ENCODE assay signal across 9 mouse cellular contexts in the genomic region with DNA sequence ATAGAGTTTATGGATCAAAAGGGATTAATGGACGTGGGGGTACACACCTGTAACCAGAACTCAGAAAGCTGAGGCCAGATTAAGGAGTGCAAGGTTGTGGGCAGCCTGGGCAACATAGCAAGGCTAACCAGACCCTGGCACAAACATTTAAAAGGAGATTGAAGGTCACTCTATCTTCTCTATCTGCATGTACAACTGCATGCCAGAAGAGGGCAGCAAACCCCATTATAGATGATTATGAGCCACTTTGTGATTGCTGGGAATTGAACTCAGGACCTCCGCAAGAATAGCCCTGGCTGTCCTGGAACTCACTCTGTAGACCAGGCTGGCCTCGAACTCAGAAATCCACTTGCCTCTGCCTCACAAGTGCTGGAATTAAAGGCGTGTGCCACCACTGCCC. TPM values are rescaled to one million over a fixed set of nuclear protein-coding genes. Genes with fewer than 3 reads are reported as not detected.
DNase-seq lines count a peak whose midpoint lies in the region; ATAC-seq and TF ChIP-seq lines count a peak whose summit lies in the region.
"Had no signal": no experiment of that assay in that cellular context is flagged by ENCODE, and none has a peak within 500 bp of the region (broad histone marks: within the 10 kb centered on the region; RNA-seq: fewer than 3 reads in every experiment).

No protein-coding gene starts in this region.

- DNase-seq in hindbrain, postnatal 0 days (ENCODE audit: low spot score): no peak
- DNase-seq in hindbrain, embryonic 11.5 days (ENCODE audit: low spot score): no peak
- peak; percentile 21 for DNase-seq in 3134 (ENCODE audit: extremely low read depth, insufficient read length, low spot score)
- DNase-seq in CD4-positive helper T cell, adult 2 months (ENCODE audit: low read depth, low spot score): peak; percentile 47
- DNase-seq in liver, postnatal 0 days: no peak
- DNase-seq in neural tube, embryonic 10.5 days (ENCODE audit: extremely low spot score, low spot score): no peak
- no peak for DNase-seq in layer of hippocampus, postnatal 14 days (ENCODE audit: low spot score in 2 of 2)
- no peak for DNase-seq in frontal cortex, postnatal 10 days (ENCODE audit: low spot score in 2 of 2)

- peak; percentile 54 for TF ChIP-seq CTCF in hindbrain, postnatal 0 days (IDR thresholded peaks at IDR 0.05; ENCODE audit: low read depth)
- TF ChIP-seq CTCF in liver, postnatal 0 days (IDR thresholded peaks at IDR 0.05; ENCODE audit: low read depth): peak; percentile 73

- no peak overlapping the region for H3K9ac ChIP-seq in hindbrain, postnatal 0 days (replicated peaks; ENCODE audit: low read length)
- no peak overlapping the region for H3K9ac ChIP-seq in hindbrain, embryonic 11.5 days (ENCODE audit: low read depth, low read length)
- no peak overlapping the region for H3K9ac ChIP-seq in liver, postnatal 0 days (replicated peaks)
- H3K9ac ChIP-seq: forebrain, embryonic 13.5 days had no signal

- H3K4me3 ChIP-seq in hindbrain, postnatal 0 days (ENCODE audit: low read length): no peak overlapping the region
- H3K4me3 ChIP-seq in hindbrain, embryonic 11.5 days (ENCODE audit: low read depth, low read length): no peak overlapping the region
- no peak overlapping the region for H3K4me3 ChIP-seq in liver, postnatal 0 days (ENCODE audit: low read depth, low read length)
- H3K4me3 ChIP-seq: forebrain, embryonic 13.5 days had no signal

- H3K4me2 ChIP-seq in hindbrain, postnatal 0 days (ENCODE audit: low read depth, low read length): no peak overlapping the region
- no peak overlapping the region for H3K4me2 ChIP-seq in hindbrain, embryonic 11.5 days (replicated peaks; ENCODE audit: low read depth, low read length)
- H3K4me2 ChIP-seq in liver, postnatal 0 days (ENCODE audit: low read depth, low read length): no peak overlapping the region
- H3K4me2 ChIP-seq: forebrain, embryonic 13.5 days had no signal

- no peak for ATAC-seq in hindbrain, postnatal 0 days
- no peak for ATAC-seq in hindbrain, embryonic 11.5 days (ENCODE audit: low FRiP score)
- ATAC-seq in liver, postnatal 0 days: no peak
- ATAC-seq: forebrain, embryonic 13.5 days had no signal

- H3K4me1 ChIP-seq in hindbrain, postnatal 0 days (ENCODE audit: insufficient read depth, low read length): no peaks in the 10 kb centered on the region
- no peaks in the 10 kb centered on the region for H3K4me1 ChIP-seq in hindbrain, embryonic 11.5 days (replicated peaks; ENCODE audit: control insufficient read depth, insufficient read depth, low read length)
- no peaks in the 10 kb centered on the region for H3K4me1 ChIP-seq in liver, postnatal 0 days (ENCODE audit: insufficient read depth)
- H3K4me1 ChIP-seq: forebrain, embryonic 13.5 days had no signal

- no peak overlapping the region for H3K27ac ChIP-seq in hindbrain, postnatal 0 days
- no peak overlapping the region for H3K27ac ChIP-seq in hindbrain, embryonic 11.5 days (ENCODE audit: low read depth, low read length)
- no peak overlapping the region for H3K27ac ChIP-seq in liver, postnatal 0 days (ENCODE audit: low read depth)
- H3K27ac ChIP-seq: forebrain, embryonic 13.5 days had no signal

- H3K9me3 ChIP-seq in hindbrain, postnatal 0 days (ENCODE audit: low read length): no peaks in the 10 kb centered on the region
- H3K9me3 ChIP-seq in hindbrain, embryonic 11.5 days (ENCODE audit: control insufficient read depth, low read length): no peaks in the 10 kb centered on the region
- H3K9me3 ChIP-seq in liver, postnatal 0 days (ENCODE audit: low read length): no peaks in the 10 kb centered on the region; the same call in 1 of the 2 replicates

- no peaks in the 10 kb centered on the region for H3K27me3 ChIP-seq in hindbrain, postnatal 0 days (ENCODE audit: insufficient read depth, low read length)
- H3K27me3 ChIP-seq in hindbrain, embryonic 11.5 days (ENCODE audit: control insufficient read depth, insufficient read depth, low read length): no peaks in the 10 kb centered on the region
- H3K27me3 ChIP-seq in liver, postnatal 0 days (ENCODE audit: insufficient read depth, low read length): no peaks in the 10 kb centered on the region
- H3K27me3 ChIP-seq: forebrain, embryonic 13.5 days had no signal

- WGBS in hindbrain, postnatal 0 days: 59% methylated on average over 4 of the region's 4 CpGs
- 63% methylated on average over 4 of the region's 4 CpGs for WGBS in hindbrain, embryonic 11.5 days
- 64% methylated on average over 4 of the region's 4 CpGs for WGBS in liver, postnatal 0 days (ENCODE audit: insufficient replicate concordance)

- TF ChIP-seq EP300 in liver, postnatal 0 days (IDR thresholded peaks at IDR 0.05; ENCODE audit: low read depth): no peak

- H3K36me3 ChIP-seq in hindbrain, postnatal 0 days (ENCODE audit: insufficient read depth, low read length): no peaks in the 10 kb centered on the region
- H3K36me3 ChIP-seq in hindbrain, embryonic 11.5 days (ENCODE audit: control insufficient read depth, insufficient read depth, low read length): no peaks in the 10 kb centered on the region
- no peaks in the 10 kb centered on the region for H3K36me3 ChIP-seq in liver, postnatal 0 days (replicated peaks; ENCODE audit: insufficient read depth, low read length)

RNA-seq across cellular contexts. Expression of a gene that starts 11.5 kb away (rescaled TPM):
- 50.2 and 61.9 TPM in 2 replicates for total RNA-seq in hindbrain, postnatal 0 days (2014; rRNA removed)
- 80.7 and 81.8 TPM in 2 replicates for polyA plus RNA-seq in hindbrain, postnatal 0 days (2015; fragmentation: Nextera tagmentation; extraction: Ambion mirVana)
- 156 and 175 TPM in 2 replicates for polyA plus RNA-seq in hindbrain, embryonic 11.5 days (2014; fragmentation: Nextera tagmentation; extraction: Ambion mirVana)
- polyA plus RNA-seq in liver, postnatal 0 days (2015; fragmentation: Nextera tagmentation; extraction: Ambion mirVana): 41.8 and 46.0 TPM in 2 replicates
- 10 to 100 TPM; 43.4 to 47.1 TPM for total RNA-seq in layer of hippocampus, postnatal 14 days (2021)

RNA-seq across cellular contexts. Expression of a gene that starts 16.7 kb away (rescaled TPM):
- 474 and 477 TPM in 2 replicates for total RNA-seq in hindbrain, postnatal 0 days (2014; rRNA removed)
- 981 and 1,003 TPM in 2 replicates for polyA plus RNA-seq in hindbrain, postnatal 0 days (2015; fragmentation: Nextera tagmentation; extraction: Ambion mirVana)
- polyA plus RNA-seq in hindbrain, embryonic 11.5 days (2014; fragmentation: Nextera tagmentation; extraction: Ambion mirVana): 1,523 and 1,527 TPM in 2 replicates
- 281 and 283 TPM in 2 replicates for polyA plus RNA-seq in liver, postnatal 0 days (2015; fragmentation: Nextera tagmentation; extraction: Ambion mirVana)
- total RNA-seq in layer of hippocampus, postnatal 14 days (2021): 100 to 1,000 TPM; 352 to 361 TPM

RNA-seq across cellular contexts. Expression of a gene that starts 38.6 kb away (rescaled TPM):
- total RNA-seq in hindbrain, postnatal 0 days (2014; rRNA removed): 640 and 655 TPM in 2 replicates
- polyA plus RNA-seq in hindbrain, postnatal 0 days (2015; fragmentation: Nextera tagmentation; extraction: Ambion mirVana): 966 and 1,016 TPM in 2 replicates
- 990 and 1,006 TPM in 2 replicates for polyA plus RNA-seq in hindbrain, embryonic 11.5 days (2014; fragmentation: Nextera tagmentation; extraction: Ambion mirVana)
- 114 and 117 TPM in 2 replicates for polyA plus RNA-seq in liver, postnatal 0 days (2015; fragmentation: Nextera tagmentation; extraction: Ambion mirVana)
- total RNA-seq in layer of hippocampus, postnatal 14 days (2021): 100 to 1,000 TPM; 188 to 227 TPM

RNA-seq across cellular contexts. Expression of a gene that starts 50.9 kb away (rescaled TPM):
- total RNA-seq in hindbrain, postnatal 0 days (2014; rRNA removed): 33.6 and 45.9 TPM in 2 replicates
- polyA plus RNA-seq in hindbrain, postnatal 0 days (2015; fragmentation: Nextera tagmentation; extraction: Ambion mirVana): 78.8 and 86.7 TPM in 2 replicates
- 93.3 and 105 TPM in 2 replicates for polyA plus RNA-seq in hindbrain, embryonic 11.5 days (2014; fragmentation: Nextera tagmentation; extraction: Ambion mirVana)
- 46.4 and 48.9 TPM in 2 replicates for polyA plus RNA-seq in liver, postnatal 0 days (2015; fragmentation: Nextera tagmentation; extraction: Ambion mirVana)
- 10 to 100 TPM; 53.1 to 56.4 TPM for total RNA-seq in layer of hippocampus, postnatal 14 days (2021)

RNA-seq across cellular contexts. Expression of a gene that starts 51.1 kb away (rescaled TPM):
- total RNA-seq in hindbrain, postnatal 0 days (2014; rRNA removed): 35.3 and 38.2 TPM in 2 replicates
- polyA plus RNA-seq in hindbrain, postnatal 0 days (2015; fragmentation: Nextera tagmentation; extraction: Ambion mirVana): 16.1 and 16.9 TPM in 2 replicates
- polyA plus RNA-seq in hindbrain, embryonic 11.5 days (2014; fragmentation: Nextera tagmentation; extraction: Ambion mirVana): 24.7 and 25.1 TPM in 2 replicates
- polyA plus RNA-seq in liver, postnatal 0 days (2015; fragmentation: Nextera tagmentation; extraction: Ambion mirVana): 3.0 and 3.5 TPM in 2 replicates
- 10 to 100 TPM; 57.0 to 69.8 TPM for total RNA-seq in layer of hippocampus, postnatal 14 days (2021)

Comparison
In these comparisons a context has a peak if more than half of its experiments do, and no peak if none do; other contexts are left out.
1. DNase-seq: peak in 3134 (single experiment) and CD4-positive helper T cell, adult 2 months (single experiment); none in hindbrain, postnatal 0 days (single experiment), hindbrain, embryonic 11.5 days (single experiment), liver, postnatal 0 days (single experiment), neural tube, embryonic 10.5 days (single experiment), layer of hippocampus, postnatal 14 days (0 of 2) and frontal cortex, postnatal 10 days (0 of 2).